Mouse (Mus musculus) hindbrain, embryonic 14.5 days (tissue): Measurements from ENCODE around the gene Ddx20. TPM values are rescaled to one million over a fixed set of nuclear protein-coding genes. Genes with fewer than 3 reads are reported as not detected.
"Not testable (repeated sequence)": the region's sequence is repeated elsewhere in the genome, so short reads cannot be mapped to it uniquely, and the experiment has no call there.

Experiments used
- ATAC-seq: fragments of 200-750 bp; cut with Nextera tagmentation; 2 replicates; pipeline ENCODE4 v1.8.0; 2017; ENCODE audit warnings: moderate number of reproducible peaks, mild to moderate bottlenecking, moderate TSS enrichment, moderate library complexity; ENCODE audit not compliant: low FRiP score
- DNase-seq: peaks from one replicate; pipeline ENCODE4 v3.0.0-alpha.2; 2015; ENCODE audit warnings: low spot score
- H3K27ac ChIP-seq: fragments of 300-500 bp; sonication (generic); 2 replicates; pipeline ENCODE4 v1.5.1; 2014; ENCODE audit warnings: mild to moderate bottlenecking, moderate library complexity
- H3K27me3 ChIP-seq: fragments of 300-500 bp; sonication (generic); 2 replicates; pipeline ENCODE4 v1.6.1; 2014; ENCODE audit warnings: mild to moderate bottlenecking, low read length, mixed read lengths; ENCODE audit not compliant: control insufficient read depth, insufficient read depth
- H3K36me3 ChIP-seq: fragments of 300-500 bp; sonication (generic); replicated peaks from 2 replicates; pipeline ENCODE4 v1.6.1; 2014; ENCODE audit not compliant: control insufficient read depth, insufficient read depth
- H3K4me1 ChIP-seq: fragments of 300-500 bp; sonication (generic); replicated peaks from 2 replicates; pipeline ENCODE4 v1.6.1; 2014; ENCODE audit warnings: antibody characterized with exemption, low read length, mixed read lengths; ENCODE audit not compliant: control insufficient read depth, insufficient read depth
- H3K4me2 ChIP-seq: fragments of 300-500 bp; sonication (generic); replicated peaks from 2 replicates; pipeline ENCODE4 v1.6.1; 2014; ENCODE audit warnings: mild to moderate bottlenecking, moderate library complexity
- H3K4me3 ChIP-seq: fragments of 300-500 bp; sonication (generic); replicated peaks from 2 replicates; pipeline ENCODE4 v1.5.1; 2014; ENCODE audit warnings: mild to moderate bottlenecking, low read length
- H3K9ac ChIP-seq: fragments of 300-500 bp; sonication (generic); 2 replicates; pipeline ENCODE4 v1.6.1; 2014
- H3K9me3 ChIP-seq: fragments of 300-500 bp; sonication (generic); 2 replicates; pipeline ENCODE4 v1.6.1; 2016; ENCODE audit warnings: low read length; ENCODE audit not compliant: control insufficient read depth
- WGBS: fragments of 180-500 bp; shearing (Covaris S2); extraction: QIAGEN DNeasy Blood & Tissue Kit; methylation state at CpG from one replicate; pipeline ENCODE4 v1.1.7; 2014; 5-methylcytosine and 5-hydroxymethylcytosine counted together
- polyA plus RNA-seq: library from polyadenylated mRNA; unstranded; fragments of >200 nt; fragmentation: Nextera tagmentation; extraction: Ambion mirVana; gene quantifications from 2 replicates; pipeline ENCODE4 v1.2.1, GENCODE M21; 2014

Ddx20 gene
- polyA plus RNA-seq, 1 experiment from 2014 or later: 21.6 TPM

DNA sequence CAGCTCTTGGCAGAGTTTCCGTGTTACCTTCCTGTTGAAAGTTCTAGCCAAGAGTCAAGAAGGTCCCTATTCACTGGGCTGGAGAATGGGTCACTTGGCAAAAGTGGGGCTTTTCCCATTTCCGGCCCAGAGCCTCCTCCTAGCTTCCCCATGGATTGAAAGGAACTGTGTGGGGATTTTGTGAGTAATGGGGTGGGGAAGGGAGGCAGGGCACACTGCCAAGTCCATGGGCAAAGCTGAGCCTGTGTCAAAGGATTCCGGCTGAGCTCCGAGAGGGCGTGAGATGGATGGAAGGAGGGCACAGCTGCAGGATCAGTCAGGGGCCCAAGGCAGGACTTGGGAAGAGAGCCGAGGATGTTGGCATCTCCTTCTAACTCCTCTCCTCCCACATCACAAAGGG lies 22.9 kb upstream of the Ddx20 start:
- Histone ChIP-seq H3K27me3 (peaks cover 4% of the 10 kb centered on the region; the same call in 1 of the 2 replicates), H3K27ac (no peak overlapping the region), H3K4me3 (no peak overlapping the region), H3K9me3 (no peaks in the 10 kb centered on the region), H3K9ac (no peak overlapping the region), H3K36me3 (no peaks in the 10 kb centered on the region), H3K4me1 (0 out of 2 replicates have a peak, but pooled peaks cover 4% of the 10 kb centered on the region), H3K4me2 (no peak overlapping the region)
- DNase-seq (no peak), ATAC-seq (peak; percentile 70)
- WGBS: 31% methylated on average over 6 of the region's 6 CpGs

DNA sequence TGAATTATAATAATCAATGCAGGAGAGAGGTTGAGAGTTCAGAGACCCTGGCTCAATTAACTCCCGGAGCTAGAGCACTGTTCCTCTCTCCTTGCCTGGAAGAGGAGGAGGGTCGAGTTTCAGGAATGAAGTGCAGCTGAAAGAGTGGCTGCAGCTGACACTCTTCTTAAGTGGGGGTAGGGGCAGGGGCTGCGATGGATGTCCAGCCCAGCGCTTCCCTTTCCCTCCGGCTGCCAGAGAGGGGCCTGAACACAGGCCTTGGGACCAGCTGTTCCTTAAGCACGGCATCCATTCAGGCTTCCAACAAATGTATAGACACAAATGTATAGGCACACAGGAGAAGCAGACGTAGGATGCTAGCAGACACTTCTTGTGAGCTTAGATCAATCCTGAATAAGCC lies 20.2 kb upstream of the Ddx20 start:
- no peak for DNase-seq
- 20% methylated on average over 7 of the region's 7 CpGs for WGBS
- H3K36me3 ChIP-seq: no peaks in the 10 kb centered on the region
- peak overlapping the region; percentile 98 for H3K4me2 ChIP-seq
- H3K9me3 ChIP-seq: no peaks in the 10 kb centered on the region
- no peak for ATAC-seq
- 0 out of 2 replicates have a peak overlapping the region, but pooled peaks have one; percentile 29 for H3K9ac ChIP-seq
- peaks cover 11% of the 10 kb centered on the region for H3K27me3 ChIP-seq
- H3K27ac ChIP-seq: no peak overlapping the region
- H3K4me1 ChIP-seq: 0 out of 2 replicates have a peak, but pooled peaks cover 10% of the 10 kb centered on the region
- H3K4me3 ChIP-seq: no peak overlapping the region

DNA sequence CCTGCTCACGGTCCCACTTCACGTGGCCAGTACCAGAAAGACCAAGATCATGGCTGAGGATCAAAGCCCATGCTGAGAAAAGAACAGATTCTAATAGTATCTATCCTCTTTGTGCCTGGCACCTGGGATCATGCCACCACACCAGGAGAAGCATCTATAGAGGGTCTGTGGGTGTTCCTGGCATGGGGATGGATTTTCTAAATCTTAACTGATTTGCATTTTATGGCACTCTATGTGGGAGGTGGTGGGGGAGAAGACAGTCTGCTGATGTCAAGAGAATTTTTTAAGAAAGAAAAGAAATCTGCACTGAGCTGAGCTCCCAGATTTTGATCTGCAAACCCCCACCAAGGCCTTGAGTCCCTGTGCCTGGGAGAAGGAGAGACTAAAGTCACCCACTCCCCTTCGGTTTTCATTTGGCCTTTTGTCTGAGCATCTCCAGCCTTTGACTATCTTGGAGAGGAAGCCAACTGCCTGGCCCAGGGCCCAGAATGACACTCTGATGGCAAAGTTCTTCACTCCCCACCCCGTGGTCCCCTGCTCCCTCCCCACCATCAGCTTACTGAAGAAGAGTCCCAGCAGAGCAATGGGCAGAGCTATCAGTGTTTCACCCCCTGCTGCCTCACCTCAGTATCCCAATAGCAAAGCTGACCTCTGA lies 19.1 kb upstream of the Ddx20 start:
- no peak for DNase-seq
- H3K4me1 ChIP-seq: 0 out of 2 replicates have a peak, but pooled peaks cover 10% of the 10 kb centered on the region
- no peaks in the 10 kb centered on the region for H3K9me3 ChIP-seq
- no peak for ATAC-seq
- peaks cover 11% of the 10 kb centered on the region for H3K27me3 ChIP-seq
- H3K9ac ChIP-seq: peak overlapping the region; percentile 60
- peak overlapping the region; percentile 47 for H3K4me3 ChIP-seq
- peak overlapping the region; percentile 98 for H3K4me2 ChIP-seq
- H3K36me3 ChIP-seq: no peaks in the 10 kb centered on the region
- H3K27ac ChIP-seq: peak overlapping the region; percentile 32; the same call in 1 of the 2 replicates
- 46% methylated on average over 4 of the region's 4 CpGs for WGBS

DNA sequence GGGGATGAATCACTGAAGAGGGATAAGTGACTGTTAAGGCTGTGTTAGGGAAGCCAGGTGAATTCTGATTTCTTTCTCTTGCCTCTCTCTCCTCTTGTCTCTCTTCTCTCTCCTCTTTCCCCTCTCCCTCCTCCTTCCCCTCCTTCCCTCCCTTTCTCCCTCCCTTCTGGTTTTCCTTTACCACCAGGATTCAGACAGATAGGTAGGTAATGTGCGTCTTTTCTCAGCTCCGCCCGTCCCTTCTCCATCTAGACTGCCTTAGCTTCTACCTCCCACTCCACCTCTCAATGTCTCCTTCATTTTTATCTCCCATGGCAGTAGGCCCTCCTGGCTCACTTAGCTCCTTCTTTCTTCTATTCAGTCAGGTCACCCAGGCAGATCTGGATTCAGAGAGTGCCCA lies 18.2 kb upstream of the Ddx20 start:
- peak overlapping the region; percentile 47 for H3K4me3 ChIP-seq
- H3K27ac ChIP-seq: no peak overlapping the region
- no peaks in the 10 kb centered on the region for H3K36me3 ChIP-seq
- peaks cover 11% of the 10 kb centered on the region for H3K27me3 ChIP-seq
- DNase-seq: no peak
- peak overlapping the region; percentile 60 for H3K9ac ChIP-seq
- H3K9me3 ChIP-seq: no peaks in the 10 kb centered on the region
- 0 out of 2 replicates have a peak, but pooled peaks cover 10% of the 10 kb centered on the region for H3K4me1 ChIP-seq
- ATAC-seq: no peak
- peak overlapping the region; percentile 98 for H3K4me2 ChIP-seq
- 14% methylated on average over 3 of the region's 3 CpGs for WGBS

DNA sequence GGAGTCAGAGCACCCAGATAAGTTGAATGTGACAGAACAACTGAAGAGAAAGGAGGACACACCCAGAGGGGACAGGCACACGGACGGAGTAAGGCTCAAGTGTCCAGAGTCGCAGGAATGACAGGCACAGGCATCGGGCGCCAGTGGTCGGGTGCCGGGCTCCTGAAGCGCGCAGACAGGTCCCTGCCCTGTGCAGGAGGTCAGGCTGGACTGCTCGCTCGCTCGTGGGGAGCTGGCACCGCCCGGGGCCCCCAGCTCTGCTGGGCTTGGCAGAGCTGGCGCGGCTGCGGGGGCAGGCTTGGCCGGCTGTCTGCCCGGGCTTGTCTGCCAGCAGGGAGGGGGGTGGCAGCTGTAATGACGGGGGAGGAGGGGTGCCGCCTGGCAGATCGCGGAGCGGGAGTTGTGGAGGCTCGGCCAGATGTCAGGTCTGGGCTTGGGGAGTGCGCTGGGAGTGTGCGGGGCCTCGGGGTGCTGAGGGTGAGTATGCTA lies 17.7 kb upstream of the Ddx20 start:
- Histone ChIP-seq H3K4me2 (peak overlapping the region; percentile 98), H3K9ac (peak overlapping the region; percentile 60), H3K4me1 (0 out of 2 replicates have a peak, but pooled peaks cover 10% of the 10 kb centered on the region), H3K36me3 (no peaks in the 10 kb centered on the region), H3K4me3 (peak overlapping the region; percentile 47), H3K27ac (peak overlapping the region; percentile 60; the same call in 1 of the 2 replicates), H3K9me3 (no peaks in the 10 kb centered on the region), H3K27me3 (peaks cover 11% of the 10 kb centered on the region)
- ATAC-seq: peak; percentile 49
- DNase-seq: no peak
- WGBS: 0% methylated on average over 27 of the region's 28 CpGs

DNA sequence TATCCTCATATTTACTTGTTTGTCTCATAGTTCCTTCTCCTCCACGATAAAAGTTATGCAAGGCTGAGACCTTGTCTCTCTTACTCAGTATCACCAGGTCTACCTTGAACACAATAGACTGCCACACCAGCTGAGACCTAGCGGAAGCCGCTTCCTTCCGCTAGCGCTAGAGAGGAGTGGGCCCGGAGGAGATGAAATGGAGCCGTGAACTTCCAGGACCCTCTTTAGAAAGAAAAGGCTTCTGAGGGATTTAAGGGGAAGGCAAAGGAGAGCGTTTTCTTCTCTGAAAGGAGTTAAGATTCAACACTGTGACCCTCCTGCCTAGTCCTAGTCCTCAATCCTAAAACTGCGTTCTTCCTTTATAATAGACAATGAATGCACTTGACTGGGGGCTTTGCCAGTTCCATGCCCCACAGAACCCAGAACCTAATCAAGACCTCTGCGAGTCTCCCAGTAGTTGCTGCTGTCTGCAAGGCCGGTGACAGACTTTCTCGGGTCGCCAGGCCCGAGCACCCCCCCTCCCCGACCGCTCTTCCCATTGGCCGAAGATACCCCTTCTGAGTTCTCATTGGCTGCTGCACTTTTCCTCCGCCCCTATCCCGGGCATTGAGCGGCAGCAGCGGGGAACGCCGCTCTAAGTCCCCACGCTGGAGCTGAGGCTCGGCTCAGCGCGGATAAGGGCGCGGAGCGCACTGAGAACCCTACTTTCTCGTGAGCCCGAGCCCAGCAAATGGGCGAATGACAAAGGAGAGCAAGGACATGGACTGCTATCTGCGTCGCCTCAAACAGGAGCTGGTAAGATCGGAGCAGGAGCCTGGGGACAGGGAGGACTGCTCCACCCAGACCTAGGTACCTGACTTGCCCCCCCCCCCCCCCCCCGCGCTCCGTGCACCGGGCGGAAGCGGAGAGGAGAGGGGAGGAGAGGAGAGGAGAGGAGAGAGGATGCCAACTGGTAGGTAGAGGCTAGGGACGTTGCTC lies 16.9 kb upstream of the Ddx20 start, which contains the start of gene Inka2:
Inka2 (plus strand) TSS at position 569 of the 978 bp plus-strand sequence.
- Histone ChIP-seq H3K4me1 (0 out of 2 replicates have a peak, but pooled peaks cover 10% of the 10 kb centered on the region), H3K27ac (peak within 1 kb of the TSS; percentile 60; the same call in 1 of the 2 replicates), H3K36me3 (no peaks in the 10 kb centered on the region), H3K9ac (peak within 1 kb of the TSS; percentile 60), H3K27me3 (peaks cover 11% of the 10 kb centered on the region), H3K4me2 (peak within 1 kb of the TSS; percentile 98), H3K4me3 (peak within 1 kb of the TSS; percentile 47), H3K9me3 (no peaks in the 10 kb centered on the region)
- DNase-seq (peak; percentile 84), ATAC-seq (peak; percentile 96)
- 2% methylated on average over 40 of the region's 43 CpGs for WGBS

DNA sequence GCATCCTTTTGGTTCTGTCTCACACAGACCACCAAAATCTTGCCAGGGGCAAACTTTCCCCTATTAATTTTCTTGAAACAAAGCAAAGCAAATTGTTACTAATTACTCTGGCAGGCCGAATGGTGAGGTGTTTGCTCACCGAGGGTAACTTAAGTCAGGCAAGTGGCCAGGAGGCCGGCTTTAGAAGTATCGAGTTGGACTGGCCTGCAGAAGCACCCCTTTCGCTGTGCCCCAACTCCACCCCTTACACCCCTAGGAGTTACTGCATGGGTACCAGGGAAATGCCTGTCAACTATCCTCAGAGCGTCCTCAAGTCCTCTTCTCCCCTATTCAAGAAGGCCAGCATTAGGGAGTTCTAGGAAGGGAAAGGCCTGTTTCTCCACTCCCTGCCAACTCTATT lies 16.2 kb upstream of the Ddx20 start:
- Histone ChIP-seq H3K27ac (no peak overlapping the region), H3K36me3 (no peaks in the 10 kb centered on the region), H3K27me3 (peaks cover 11% of the 10 kb centered on the region), H3K9ac (no peak overlapping the region), H3K4me2 (peak overlapping the region; percentile 98), H3K4me1 (0 out of 2 replicates have a peak, but pooled peaks cover 10% of the 10 kb centered on the region), H3K4me3 (no peak overlapping the region), H3K9me3 (no peaks in the 10 kb centered on the region)
- WGBS: 40% methylated on average over 6 of the region's 6 CpGs
- ATAC-seq (no peak), DNase-seq (no peak)

DNA sequence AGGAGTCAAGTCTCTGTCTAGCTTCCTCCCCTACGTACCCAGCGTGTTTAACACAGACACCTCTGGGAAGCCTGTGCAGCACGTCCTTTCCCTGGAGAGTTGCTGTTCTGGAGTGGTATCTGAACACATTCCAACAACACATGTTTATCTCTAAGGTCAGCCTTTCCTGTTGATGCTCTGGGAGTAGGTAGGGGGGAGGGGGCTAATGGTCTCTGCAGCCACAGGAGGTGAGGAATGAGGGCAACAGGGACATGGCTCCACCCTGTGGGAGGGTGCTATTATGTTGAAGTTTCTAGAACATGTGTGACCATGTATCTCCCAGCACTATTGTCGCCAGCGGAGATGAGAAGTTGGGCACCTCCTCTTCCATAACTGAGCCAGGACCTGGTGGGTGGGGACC lies 14.0 kb upstream of the Ddx20 start:
- H3K9ac ChIP-seq: no peak overlapping the region
- H3K27me3 ChIP-seq: peaks cover 7% of the 10 kb centered on the region; the same call in 1 of the 2 replicates
- H3K36me3 ChIP-seq: no peaks in the 10 kb centered on the region
- H3K27ac ChIP-seq: no peak overlapping the region
- ATAC-seq: no peak
- H3K4me3 ChIP-seq: no peak overlapping the region
- H3K9me3 ChIP-seq: no peaks in the 10 kb centered on the region
- no peak overlapping the region for H3K4me2 ChIP-seq
- WGBS: 66% methylated on average over 5 of the region's 5 CpGs
- peaks cover 15% of the 10 kb centered on the region for H3K4me1 ChIP-seq
- DNase-seq: no peak

DNA sequence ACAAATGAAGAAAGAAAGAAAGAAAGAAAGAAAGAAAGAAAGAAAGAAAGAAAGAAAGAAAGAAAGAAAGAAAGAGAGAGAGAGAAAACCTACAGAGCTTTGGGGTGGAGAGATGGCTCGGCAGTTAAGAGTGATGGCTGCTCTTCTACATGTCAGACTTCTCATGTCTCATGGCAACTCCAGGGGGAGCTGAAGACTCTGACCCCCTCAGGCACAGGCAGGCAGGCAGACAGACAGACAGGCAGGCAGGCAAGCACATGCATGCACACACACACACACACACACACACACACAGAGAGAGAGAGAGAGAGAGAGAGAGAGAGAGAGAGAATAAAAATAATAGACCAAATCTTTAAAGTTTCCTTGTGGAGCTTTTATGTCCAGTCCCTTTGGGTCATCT lies 13.4 kb upstream of the Ddx20 start:
- not testable (repeated sequence) for H3K4me2 ChIP-seq, H3K4me3 ChIP-seq, H3K27ac ChIP-seq, H3K9me3 ChIP-seq, ATAC-seq, H3K36me3 ChIP-seq, DNase-seq, H3K9ac ChIP-seq, H3K27me3 ChIP-seq
- H3K4me1 ChIP-seq: peaks cover 20% of the 10 kb centered on the region
- 62% methylated on average over 1 of the region's 1 CpGs for WGBS
